Mouse (Mus musculus) C3H10T1/2 (cell line): Measurements from ENCODE around the gene Thumpd2. TPM values are rescaled to one million over a fixed set of nuclear protein-coding genes. Genes with fewer than 3 reads are reported as not detected.

Experiments
- polyA plus RNA-seq, 2 experiments: library from polyadenylated mRNA; unstranded; fragments of >200 nt; fragmentation: generic; extraction: Trizol; gene quantifications; one replicate each; pipeline ENCODE4 v1.2.1; 2012; ENCODE audit warnings: missing spikeins in 2 of 2

Gene Thumpd2
- polyA plus RNA-seq, result 1 to 10 TPM in 1 of 2 experiments, under 1 TPM in 1; 0.59 to 4.6 TPM

GRCm38 (mm10) chr17:81064979-81065311 lies at the start of gene Thumpd2:
Gene Thumpd2, minus strand, starts transcription at chr17:81065082.

Other genes with a start within 250 kb of the Thumpd2 start
- not detected for gene Tmem178, start 120.5 kb downstream of the Thumpd2 start, polyA plus RNA-seq